Mouse (Mus musculus) embryo, embryonic 9.5 days (tissue): ENCODE measurements around the gene Neurl4.
"Not testable (repeated sequence)": the region's sequence is repeated elsewhere in the genome, so short reads cannot be mapped to it uniquely, and the experiment has no call there.

Source experiments
- DNase-seq: peaks from one replicate; pipeline ENCODE4 v3.0.0-alpha.2; 2017; ENCODE audit errors: extremely low spot score

Gene Neurl4

DNA sequence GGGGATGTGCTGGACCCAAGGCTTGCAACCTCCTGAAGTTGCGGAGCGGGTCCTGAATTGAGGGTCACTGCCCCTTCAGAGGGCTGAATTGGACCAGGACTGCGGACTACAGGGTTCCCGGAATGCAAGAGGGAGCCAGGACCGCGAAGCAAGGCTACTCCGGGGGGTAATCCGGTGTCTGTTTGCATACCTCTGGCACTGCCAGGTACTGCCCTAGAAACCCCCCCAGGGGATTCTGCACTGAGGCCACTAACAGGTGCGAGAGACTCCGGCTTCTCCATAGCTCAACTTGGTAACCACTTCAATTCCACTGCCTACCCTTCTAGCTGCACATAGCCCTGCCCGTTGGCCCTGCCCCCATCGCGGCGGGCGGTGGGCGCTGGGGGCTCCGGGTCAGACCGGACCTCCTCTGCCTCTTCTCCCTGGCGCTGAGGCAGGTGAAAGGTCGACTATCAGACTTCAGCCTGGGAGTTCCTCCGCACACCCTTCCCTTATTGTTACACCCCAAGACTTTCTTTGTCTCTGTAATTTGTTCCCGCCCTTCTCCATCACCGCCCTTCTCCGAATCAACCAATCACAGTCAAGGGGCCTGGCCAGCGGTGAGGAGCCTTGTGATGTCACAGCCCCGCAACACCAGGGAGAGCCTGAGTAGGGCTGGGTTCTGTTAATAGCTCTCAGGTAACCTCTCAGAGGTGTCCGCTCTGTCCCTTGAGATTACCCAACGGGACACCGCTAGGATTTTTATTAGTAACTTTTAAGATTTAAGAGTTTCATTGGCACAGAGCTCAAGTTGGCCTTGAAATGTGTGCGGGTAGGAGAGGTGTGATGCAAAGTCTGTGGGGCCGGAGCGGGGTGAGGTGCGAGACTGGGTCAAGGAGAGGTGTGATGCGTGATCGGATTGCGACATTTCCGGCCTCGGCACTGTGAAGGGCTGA is at the start of gene Neurl4, which contains the start of gene 2810408A11Rik:
Gene Neurl4, plus strand, starts transcription at position 602 of the 935 bp plus-strand sequence.
Gene 2810408A11Rik, minus strand, starts transcription at position 517 of the 935 bp plus-strand sequence.
- DNase-seq: peak; percentile 94

DNA sequence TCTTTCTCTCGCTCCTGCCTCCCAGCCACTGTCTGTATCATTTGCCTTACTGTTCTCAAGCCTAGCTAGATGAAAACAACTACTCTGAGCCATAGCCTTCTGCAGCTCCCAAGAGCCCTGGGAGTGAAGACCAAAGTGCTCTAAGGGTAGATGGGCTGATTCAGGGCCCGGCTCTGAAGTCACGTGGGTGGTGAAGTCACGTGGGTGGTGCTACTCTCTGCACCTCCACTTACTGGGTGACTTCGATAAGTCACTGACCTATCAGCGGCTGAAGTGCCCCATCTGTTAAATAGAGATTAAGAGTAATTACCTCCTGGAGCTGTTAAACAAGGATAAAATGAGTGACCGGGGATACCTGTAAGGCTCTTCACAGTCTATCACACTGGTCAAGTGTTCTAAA is 46.9 kb upstream of the Neurl4 start:
- DNase-seq: no peak

DNA sequence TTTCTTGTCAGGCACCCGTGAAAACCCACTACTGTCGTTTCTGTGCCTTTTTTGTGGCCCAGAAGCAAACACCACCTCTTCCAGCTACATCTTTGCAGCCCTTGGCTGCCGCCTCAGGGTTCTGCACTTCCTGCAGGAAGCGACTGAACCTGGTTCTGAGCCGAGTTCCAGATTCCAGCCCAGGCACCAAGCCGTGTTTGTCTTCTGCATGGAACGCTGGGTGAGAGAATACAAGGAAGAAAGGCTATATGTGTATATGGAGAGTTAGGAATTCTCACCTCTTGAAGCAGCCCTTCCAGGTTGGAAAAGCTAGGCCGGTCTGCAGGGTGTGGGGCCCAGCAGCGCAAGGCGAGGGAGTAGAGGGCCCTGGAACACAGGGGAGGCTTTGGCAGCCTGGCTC is 46.2 kb upstream of the Neurl4 start:
- no peak for DNase-seq

DNA sequence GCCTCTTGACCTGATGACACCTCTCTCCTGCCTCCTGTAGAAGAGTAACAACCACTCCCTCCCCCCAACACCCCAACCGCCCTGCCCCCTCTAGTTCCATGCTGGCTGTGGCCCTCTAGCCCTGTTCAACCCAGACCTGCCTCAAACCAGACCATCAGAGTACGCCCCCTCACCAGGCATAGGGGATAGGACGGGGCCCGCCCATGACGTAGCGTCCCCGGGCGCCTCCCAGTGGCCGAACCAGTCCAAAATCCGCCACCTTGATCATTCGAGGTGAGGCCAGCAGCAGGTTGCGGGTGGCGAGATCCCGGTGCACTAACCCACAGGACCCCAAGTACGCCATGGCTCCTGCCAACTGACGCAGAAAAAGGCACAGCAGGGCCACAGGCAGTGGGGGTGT is 45.5 kb upstream of the Neurl4 start:
- DNase-seq: peak; percentile 53

DNA sequence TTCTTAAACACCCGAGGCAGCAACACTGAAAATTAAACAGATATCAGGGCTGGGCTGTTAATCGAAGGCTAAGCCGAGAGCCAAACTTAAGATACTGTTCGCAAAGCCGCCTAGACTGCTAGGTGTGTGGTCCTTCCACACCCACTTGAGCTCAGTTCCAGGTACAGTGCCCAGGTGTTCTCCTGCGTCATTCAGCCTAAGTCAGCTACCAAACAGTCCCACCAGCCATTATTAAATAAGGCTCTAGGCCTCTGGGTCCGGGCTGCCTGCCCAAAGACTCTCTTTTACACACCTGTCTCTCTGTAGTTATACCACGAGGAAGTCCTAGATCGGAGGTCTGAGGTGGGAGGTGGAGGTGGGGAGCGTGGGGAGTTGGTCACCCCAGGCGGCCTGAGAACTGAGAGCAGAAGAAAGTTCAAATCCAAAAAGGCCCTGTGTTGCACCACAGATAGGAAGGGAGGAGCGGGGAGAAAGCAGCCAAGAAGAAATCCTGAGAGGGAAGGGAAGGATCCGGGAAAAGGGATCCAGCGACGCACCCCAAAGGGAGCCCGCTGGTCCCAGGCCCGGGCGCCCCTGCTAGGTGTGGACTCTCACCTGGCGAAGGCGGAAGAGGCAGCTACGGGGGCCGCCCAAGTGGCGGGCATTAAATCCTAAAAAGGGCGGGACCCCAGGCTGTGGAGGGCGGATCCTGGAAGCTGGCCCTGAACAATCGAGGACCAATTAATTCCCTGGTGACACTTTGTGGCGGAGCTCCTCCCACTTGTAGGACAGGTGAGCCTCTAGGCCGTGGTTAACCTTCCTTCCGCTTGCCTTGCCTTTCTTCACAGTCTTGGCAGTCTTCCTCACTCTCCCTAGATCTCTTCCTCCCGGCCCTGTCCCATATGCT is 42.5 kb upstream of the Neurl4 start, which contains the start of gene Tnk1:
Gene Tnk1, minus strand, starts transcription at position 618 of the 886 bp plus-strand sequence.
- DNase-seq: no peak

DNA sequence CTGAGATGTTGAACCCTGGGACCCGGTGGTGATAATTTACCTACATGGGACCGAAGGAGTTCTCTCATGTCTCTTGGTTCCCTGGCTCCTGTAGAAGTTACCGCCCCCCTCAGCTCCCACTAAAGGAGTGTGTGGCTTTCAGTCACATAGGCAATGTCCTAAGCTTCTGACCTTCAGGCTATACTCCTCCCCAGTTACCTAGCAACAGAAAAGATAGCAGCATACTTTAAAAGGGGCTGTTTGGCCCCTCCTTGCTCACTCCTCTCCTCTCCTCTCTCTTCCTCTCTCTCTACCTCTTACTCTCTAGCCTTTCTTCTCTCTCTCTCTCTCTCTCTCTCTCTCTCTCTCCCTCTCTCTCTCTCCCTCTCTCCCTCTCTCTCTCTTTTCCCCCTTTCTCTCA is 37.1 kb upstream of the Neurl4 start:
- DNase-seq: not testable (repeated sequence)

DNA sequence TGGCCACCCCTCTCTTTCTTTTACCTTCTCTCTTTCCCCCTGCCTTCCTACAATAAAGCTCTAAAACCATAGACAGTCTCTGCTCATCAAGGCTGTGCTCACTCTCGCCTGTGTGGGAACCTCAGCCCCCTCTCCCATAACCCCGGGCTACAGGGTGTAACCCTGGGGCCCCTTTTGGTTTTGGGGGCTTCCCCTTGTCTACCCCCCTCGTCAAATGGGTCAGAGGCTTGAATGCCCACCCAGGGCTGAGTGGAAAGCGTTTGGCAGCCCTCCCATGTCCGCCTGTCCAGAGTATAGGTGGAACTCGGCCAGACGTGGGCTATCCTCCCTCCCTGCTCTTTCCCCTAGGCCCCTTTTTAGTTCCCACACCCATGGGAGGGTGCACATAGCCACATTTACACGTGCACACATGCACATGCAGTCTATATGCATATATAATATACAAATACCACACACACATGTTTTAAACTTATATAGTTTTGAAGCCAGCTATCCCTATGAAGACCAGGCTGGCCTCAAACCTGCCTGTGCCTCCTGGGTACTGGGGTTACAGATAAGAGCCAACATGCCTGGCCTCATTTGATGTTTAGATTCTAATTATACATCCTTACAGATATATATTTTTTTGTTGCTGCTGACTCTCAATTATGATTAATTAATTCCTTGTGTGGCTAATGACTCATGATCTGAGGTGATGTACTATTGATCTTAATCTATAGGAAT is 36.6 kb upstream of the Neurl4 start:
- no peak for DNase-seq

DNA sequence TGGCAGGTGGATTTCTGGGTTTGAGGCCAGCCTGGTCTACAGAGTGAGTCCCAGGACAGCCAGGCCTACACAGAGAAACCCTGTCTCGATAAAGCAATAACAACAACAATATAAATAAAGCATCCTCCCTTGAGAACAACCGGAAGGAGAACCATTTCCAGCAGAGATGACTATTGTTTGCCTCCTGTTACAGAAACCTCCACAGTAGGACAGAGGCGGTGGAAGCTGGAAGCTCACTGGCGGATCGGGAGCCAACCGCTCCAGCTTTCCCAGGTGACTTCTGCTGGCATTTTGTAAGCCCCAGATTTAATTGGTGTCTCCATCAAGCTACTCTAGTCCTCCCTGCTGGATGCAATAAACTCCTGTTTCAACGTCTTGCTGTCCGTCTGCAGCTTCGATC is 35.3 kb upstream of the Neurl4 start:
- DNase-seq: no peak

DNA sequence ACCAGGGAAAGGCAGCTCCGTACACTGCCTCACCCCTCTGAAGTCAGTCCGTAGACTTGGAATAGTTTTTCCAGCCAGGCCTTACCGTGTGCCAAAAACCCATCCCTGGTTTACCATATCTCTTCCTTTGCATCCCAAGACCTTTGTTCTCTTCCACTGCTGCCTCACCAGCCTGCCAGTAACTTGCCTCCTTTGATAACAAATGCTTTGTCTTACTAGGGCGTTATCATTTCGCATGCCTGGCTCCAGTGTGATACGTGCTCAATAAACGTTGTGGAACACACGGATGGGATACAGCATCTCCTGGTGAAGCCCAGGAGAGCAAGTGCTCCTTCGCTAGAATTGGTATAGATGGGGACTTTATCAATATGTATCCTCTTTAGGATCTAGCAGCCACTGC is 33.5 kb upstream of the Neurl4 start:
- DNase-seq: no peak

DNA sequence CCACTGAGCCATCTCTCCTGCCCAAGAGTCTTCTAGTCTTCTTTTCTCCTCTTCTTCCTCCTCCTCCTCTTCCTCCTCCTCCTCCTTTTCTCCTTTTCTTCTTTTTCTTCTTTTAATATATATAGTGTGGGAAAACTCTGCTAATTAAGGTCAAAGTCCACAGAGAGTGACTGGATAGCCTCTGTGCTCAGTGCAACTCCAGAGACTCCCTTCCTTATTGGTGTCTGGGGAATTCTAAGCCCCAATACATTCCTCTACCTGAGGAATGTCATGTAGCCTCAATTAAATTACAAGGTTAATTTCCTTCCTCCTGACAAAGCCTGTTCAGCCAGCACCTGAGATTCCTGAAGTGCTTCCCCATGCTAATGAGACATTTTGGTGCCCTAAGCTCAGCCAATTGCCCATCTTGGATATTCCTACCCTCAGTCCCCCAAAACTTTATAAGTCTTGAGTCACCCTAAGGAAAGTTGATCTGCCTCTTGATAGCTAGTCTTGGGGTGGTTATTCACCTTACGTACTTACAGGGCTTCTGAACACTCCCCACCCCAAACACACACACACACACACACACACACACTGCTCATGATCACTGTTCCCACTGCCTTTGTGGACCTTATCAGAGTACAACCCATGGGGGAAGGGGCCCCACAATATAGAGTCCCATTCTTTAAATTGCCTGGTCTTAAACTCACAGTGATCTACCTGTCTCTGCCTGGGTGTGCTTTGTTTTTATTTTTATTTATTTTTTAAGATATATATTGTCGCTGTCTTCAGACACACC is 30.4 kb upstream of the Neurl4 start:
- no peak for DNase-seq

DNA sequence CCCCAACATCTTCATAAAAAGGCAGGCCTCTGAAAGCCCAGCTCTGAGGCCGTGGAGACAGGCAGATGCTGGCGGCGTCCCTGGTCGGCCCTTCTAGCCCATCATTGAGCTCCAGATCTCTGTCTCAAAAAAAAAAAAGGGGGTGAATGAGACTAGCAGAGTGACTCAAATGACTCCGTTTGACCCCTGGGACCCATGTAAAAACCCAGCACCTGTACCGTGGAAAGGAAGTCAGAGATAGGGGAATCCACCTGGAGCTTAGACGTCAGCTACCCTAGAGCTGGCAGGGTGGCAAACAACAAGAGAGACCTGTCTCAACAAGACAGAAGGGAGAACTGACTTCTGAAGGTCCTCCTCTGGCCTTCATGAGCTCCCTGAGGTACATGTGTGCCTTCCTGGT is 29.1 kb upstream of the Neurl4 start:
- no peak for DNase-seq

DNA sequence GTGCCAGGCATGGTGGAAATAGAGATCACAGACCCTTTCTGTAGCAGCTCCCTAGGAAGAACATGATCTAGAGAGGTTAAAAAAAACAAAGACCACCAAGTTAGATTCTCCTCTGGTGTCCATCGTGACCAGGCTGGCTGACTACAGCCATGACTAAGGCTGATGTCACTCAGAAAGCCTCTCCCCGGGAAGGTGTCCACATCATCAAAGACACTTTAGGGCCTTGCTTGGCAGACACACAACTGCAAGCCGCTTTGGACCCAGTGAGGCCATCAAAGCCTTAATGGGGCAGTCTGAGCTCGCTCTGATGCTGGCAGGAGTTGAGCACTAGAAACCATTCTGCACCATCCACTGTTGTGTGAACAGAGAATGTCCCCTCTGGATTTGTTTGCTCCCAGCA is 28.4 kb upstream of the Neurl4 start:
- DNase-seq: no peak

DNA sequence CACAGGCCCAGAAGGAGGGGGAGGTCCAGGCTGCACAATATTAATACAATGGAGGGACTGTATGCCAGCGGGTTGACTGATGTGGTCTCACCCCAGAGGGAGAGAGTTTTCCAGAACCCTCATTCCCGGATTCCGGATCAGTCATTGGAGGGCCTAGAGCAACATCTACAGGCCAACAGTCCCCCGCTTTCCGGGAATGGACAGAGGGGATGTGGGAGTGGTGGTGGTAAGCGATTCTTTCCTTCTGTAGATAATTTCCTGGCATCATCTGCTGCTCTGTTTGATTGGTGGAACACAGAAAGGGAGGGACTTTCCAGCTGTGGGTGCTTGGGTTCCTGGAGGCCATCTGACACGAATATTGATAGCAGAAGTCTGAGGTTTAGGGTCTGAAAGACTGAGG is 24.7 kb upstream of the Neurl4 start:
- no peak for DNase-seq

DNA sequence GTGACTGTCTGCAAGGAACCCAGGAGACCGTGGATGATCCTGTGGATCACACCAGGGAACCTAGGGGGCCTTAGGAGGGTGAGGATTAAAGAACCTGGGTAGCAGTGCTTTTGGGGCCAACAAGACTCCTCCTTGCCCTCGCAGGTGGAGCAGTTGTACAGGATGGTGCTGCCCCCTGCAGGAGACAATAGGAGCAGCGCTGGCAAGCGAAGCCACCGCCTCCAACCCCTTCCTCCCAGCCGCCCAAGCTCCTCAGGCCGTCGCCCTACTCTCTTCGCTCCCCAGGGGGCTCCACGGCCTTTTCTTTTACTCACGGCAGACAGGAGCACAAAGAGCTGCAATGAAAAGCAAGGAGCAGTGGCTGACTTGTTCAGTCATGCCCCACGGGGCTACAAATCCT is 24.0 kb upstream of the Neurl4 start:
- DNase-seq: peak; percentile 86

DNA sequence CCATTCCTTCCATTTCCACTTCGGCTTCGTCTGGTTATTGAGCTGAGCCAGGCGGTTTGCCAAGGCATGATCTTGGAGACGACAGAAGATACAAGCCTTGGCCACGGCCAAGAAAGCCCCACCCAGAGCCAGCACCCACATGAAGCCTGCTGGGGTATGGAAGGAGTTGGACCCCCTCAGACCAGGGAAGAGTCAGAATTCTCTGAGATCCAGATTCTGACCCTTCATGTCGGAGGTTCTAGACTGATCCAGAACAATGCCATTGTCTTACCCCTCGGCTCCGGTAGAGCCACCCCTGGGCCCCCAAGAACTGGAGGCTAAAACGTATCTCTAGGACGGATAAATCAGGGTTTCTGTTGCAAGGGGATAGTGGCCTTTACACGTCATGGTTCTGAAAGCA is 23.0 kb upstream of the Neurl4 start, which contains the start of gene Tmem95:
Gene Tmem95, minus strand, starts transcription at position 141 of the 400 bp plus-strand sequence.
- no peak for DNase-seq

DNA sequence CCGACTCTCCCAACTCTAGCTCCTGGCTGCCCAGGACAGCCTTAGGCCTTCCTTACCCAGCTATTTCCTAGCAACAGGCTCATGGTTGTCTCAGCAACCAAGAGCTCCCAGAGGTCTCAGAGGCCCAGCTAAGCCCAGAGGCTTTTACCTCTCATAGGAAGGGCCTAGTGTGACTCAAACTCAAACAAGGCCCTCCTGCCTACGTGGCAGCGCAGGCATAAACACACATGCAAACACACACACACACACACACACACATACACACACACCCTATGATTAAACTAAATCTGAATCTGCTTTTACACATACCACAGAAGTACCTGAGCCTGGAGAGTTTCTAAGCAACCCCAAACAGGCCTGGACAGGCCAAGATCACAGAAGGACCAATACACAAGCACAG is 22.5 kb upstream of the Neurl4 start:
- no peak for DNase-seq

DNA sequence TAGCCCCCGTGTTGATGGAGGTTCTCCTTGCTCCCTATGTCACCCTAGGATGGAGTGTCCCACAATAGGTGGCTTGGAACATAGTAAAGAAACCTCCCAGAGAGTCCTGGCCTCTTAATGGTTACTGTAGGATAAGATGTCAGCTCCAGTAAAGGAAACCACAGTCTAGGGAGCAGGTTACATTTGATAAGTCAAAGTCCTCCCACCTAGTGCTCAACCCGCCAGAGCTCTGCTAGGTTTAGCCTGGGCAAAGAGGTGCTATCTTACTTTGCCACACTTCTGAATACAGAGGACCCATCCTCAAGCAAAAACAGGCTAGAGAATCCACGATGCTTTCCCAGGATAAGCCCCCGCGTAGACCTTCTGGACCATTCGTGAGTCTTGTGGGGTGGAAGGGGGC is 21.9 kb upstream of the Neurl4 start:
- DNase-seq: no peak

DNA sequence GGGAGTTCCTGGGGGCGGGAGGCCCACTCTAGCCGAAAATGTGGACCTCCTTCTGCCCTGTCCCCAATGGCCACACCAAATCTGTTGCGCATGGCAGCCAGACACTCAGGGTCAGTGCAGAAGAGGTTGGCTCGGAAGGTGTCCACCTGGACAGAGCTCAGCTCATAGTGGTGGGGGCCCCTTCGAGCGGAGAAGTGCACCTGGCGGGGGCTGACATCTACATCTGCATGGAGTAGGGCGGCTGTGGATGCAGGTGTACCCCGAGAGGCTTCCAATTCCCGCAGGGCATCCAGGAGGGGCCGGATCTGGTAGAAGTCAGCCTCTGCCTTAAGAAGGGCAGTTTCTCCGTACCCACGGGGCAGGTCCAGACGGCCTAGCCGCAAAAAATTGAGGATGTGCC is 21.2 kb upstream of the Neurl4 start:
- DNase-seq: no peak

DNA sequence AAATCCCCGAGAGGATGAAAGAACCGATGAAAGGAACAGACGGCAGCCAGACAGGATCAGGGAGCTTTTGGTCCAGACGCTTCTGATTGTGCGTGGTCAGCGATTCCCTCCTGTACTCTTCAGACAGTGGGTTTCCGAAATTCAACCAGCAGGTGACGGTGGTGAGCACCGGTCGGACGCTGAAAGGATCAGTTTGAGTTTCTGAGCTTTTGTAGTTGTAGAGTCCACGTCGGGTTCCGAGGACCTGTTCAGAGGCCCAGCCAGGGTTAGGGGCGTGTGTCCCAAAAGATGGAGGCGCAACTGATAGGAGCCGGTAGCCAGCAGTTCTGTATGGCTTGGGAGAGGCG is 20.4 kb upstream of the Neurl4 start:
- no peak for DNase-seq

DNA sequence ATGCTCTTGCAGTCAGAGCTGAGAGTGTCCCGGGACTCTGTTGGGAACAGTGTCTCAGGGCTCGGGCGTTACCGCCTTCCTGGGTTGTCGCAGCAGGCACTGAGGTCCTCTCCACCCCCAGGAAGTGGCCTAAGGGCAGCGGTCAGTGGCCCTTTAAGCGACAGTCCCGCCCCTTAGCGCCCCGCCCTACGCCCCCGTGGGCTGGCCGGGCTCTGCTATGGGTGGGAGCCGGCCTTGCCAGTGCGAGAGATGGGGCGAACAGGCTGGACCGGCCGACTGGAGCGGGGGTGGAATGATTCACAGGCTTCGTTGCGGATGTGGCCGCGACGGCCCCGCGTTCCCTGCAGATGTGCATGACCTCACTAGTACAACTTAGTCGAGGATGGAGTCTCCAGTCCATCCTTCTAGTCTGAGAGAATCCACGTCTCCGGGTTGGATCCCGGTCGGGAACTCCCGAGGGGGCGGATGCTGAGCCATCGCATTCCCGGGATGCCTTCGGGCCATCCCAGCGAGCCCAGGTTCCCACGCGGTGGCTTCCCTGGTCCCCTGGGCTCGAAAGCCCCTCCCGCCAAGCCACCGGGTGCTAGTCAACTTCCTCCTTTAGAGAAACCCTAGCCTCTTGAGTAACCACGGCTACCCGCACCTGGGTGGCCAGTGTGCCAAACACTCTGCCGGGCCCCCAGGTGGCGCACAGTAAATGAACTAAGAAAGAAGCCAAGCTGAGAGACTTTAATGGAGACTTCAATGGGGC is 19.8 kb upstream of the Neurl4 start, which contains the start of gene Kctd11:
Gene Kctd11, minus strand, starts transcription at position 554 of the 751 bp plus-strand sequence.
- DNase-seq: peak; percentile 94
